Mouse (Mus musculus) ES-Bruce4 (cell line): ENCODE data around the gene Ado.

Source experiments
- EP300 ChIP-seq: IDR thresholded peaks from 2 replicates; pipeline ENCODE4 v1.6.1; 2011; ENCODE audit warnings: low read depth, low read length; ENCODE audit not compliant: insufficient read depth
- POLR2A ChIP-seq: IDR thresholded peaks from one replicate; pipeline ENCODE4 v1.8.1; 2011; ENCODE audit warnings: low read length; ENCODE audit not compliant: insufficient read depth

GRCm38 (mm10) chr10:67581698-67582285, 33.0 kb upstream of the Ado start:
- TF ChIP-seq EP300 (no peak), POLR2A (no peak)
